Mouse (Mus musculus) CH12.LX (cell line): ENCODE results near the gene Zfp984. TPM values are rescaled to one million over a fixed set of nuclear protein-coding genes. Genes with fewer than 3 reads are reported as not detected.
"Not testable (repeated sequence)": the region's sequence is repeated elsewhere in the genome, so short reads cannot be mapped to it uniquely, and the experiment has no call there.

Source experiments
- DNase-seq: peaks from one replicate; pipeline ENCODE4 v3.0.0-alpha.2; 2013; ENCODE audit errors: extremely low read depth
- H3K27ac ChIP-seq: 2 replicates; pipeline ENCODE4 v1.5.1; 2012; ENCODE audit warnings: low read depth, mild to moderate bottlenecking, control low read depth, moderate library complexity; ENCODE audit not compliant: insufficient read depth
- H3K27me3 ChIP-seq: replicated peaks from 2 replicates; pipeline ENCODE3; 2012; ENCODE audit warnings: inconsistent platforms
- H3K36me3 ChIP-seq, 2 experiments: replicated peaks in 1 of 2; 2 replicates each; pipeline versions ENCODE3 to v1.6.1; 2012; ENCODE audit warnings: inconsistent platforms in 1 of 2, low read length in 1 of 2, mild to moderate bottlenecking in 1 of 2, mixed read lengths in 1 of 2, moderate library complexity in 1 of 2; ENCODE audit not compliant: control insufficient read depth in 1 of 2, insufficient read depth in 1 of 2
- H3K4me1 ChIP-seq, 2 experiments: 2 replicates each; pipeline ENCODE4 v1.6.1; 2012; ENCODE audit warnings: inconsistent platforms in 1 of 2, moderate library complexity in 1 of 2; ENCODE audit not compliant: insufficient read depth in 2 of 2, control insufficient read depth in 1 of 2
- H3K4me2 ChIP-seq: 2 replicates; pipeline ENCODE4 v1.6.1; 2012; ENCODE audit warnings: low read depth, mild to moderate bottlenecking, control low read depth; ENCODE audit not compliant: poor library complexity, insufficient read depth, severe bottlenecking
- H3K4me3 ChIP-seq, 3 experiments: fragments of 150-350 bp in 1 of 3; sonication (generic) in 1 of 3; replicated peaks in 1 of 3; 2 replicates each; pipeline versions ENCODE3 to v1.5.1; 2011 to 2012; ENCODE audit warnings: low read depth in 2 of 3, low read length in 2 of 3, mild to moderate bottlenecking in 2 of 3, moderate library complexity in 2 of 3, control low read depth in 1 of 3, improper control_type of control experiment in 1 of 3, inconsistent platforms in 1 of 3, mixed read lengths in 1 of 3; ENCODE audit not compliant: poor library complexity in 1 of 3
- H3K79me2 ChIP-seq: replicated peaks from 2 replicates; pipeline ENCODE4 v1.6.1; 2012; ENCODE audit warnings: mild to moderate bottlenecking, moderate library complexity; ENCODE audit not compliant: control insufficient read depth, poor library complexity, insufficient read depth, severe bottlenecking; ENCODE audit errors: extremely low read depth
- H3K9ac ChIP-seq: 2 replicates; pipeline ENCODE4 v1.6.1; 2012; ENCODE audit warnings: low read depth, mild to moderate bottlenecking, control low read depth, moderate library complexity; ENCODE audit not compliant: insufficient read depth
- H3K9me3 ChIP-seq: replicated peaks from 2 replicates; pipeline ENCODE3; 2012; ENCODE audit warnings: low read length, inconsistent platforms, mixed read lengths
- BHLHE40 ChIP-seq: IDR thresholded peaks from 2 replicates; pipeline ENCODE4 v1.6.1; 2011; ENCODE audit warnings: mild to moderate bottlenecking, low read depth, low read length, improper control_type of control experiment
- CHD2 ChIP-seq: IDR thresholded peaks from 2 replicates; pipeline ENCODE4 v1.6.1; 2011; ENCODE audit warnings: low read length, improper control_type of control experiment
- ELF1 ChIP-seq: IDR thresholded peaks from 2 replicates; pipeline ENCODE4 v1.6.1; 2014; ENCODE audit warnings: low read depth, mild to moderate bottlenecking, inconsistent platforms, low read length, improper control_type of control experiment
- EP300 ChIP-seq: IDR thresholded peaks from 2 replicates; pipeline ENCODE4 v1.6.1; 2011; ENCODE audit warnings: low read length, improper control_type of control experiment
- ETS1 ChIP-seq: conservative IDR thresholded peaks from 2 replicates; pipeline ENCODE4 v1.6.1; 2012; ENCODE audit warnings: low read depth, mild to moderate bottlenecking, inconsistent platforms, low read length, improper control_type of control experiment, moderate library complexity
- IRF4 ChIP-seq: IDR thresholded peaks from 2 replicates; pipeline ENCODE4 v1.6.1; 2014; ENCODE audit warnings: low read depth, mild to moderate bottlenecking, inconsistent platforms, low read length, improper control_type of control experiment
- JUN ChIP-seq: IDR thresholded peaks from 2 replicates; pipeline ENCODE4 v1.6.1; 2011; ENCODE audit warnings: low read depth, mild to moderate bottlenecking, low read length, improper control_type of control experiment, moderate library complexity; ENCODE audit not compliant: insufficient read depth
- MAX ChIP-seq: IDR thresholded peaks from 2 replicates; pipeline ENCODE4 v1.6.1; 2011; ENCODE audit warnings: low read length, improper control_type of control experiment
- MAZ ChIP-seq: IDR thresholded peaks from 2 replicates; pipeline ENCODE4 v1.6.1; 2012; ENCODE audit warnings: low read depth, mild to moderate bottlenecking, inconsistent platforms, low read length, improper control_type of control experiment, moderate library complexity
- MEF2A ChIP-seq: IDR thresholded peaks from 2 replicates; pipeline ENCODE4 v1.6.1; 2014; ENCODE audit warnings: low read depth, mild to moderate bottlenecking, inconsistent platforms, low read length, improper control_type of control experiment, borderline replicate concordance
- NRF1 ChIP-seq: IDR thresholded peaks from 2 replicates; pipeline ENCODE4 v1.6.1; 2014; ENCODE audit warnings: low read depth, mild to moderate bottlenecking, inconsistent platforms, low read length, improper control_type of control experiment, moderate library complexity
- POLR2A ChIP-seq: IDR thresholded peaks from 2 replicates; pipeline ENCODE4 v1.6.1; 2011; ENCODE audit warnings: low read depth, mild to moderate bottlenecking, improper control_type of control experiment, low read length
- POLR2AphosphoS2 ChIP-seq: IDR thresholded peaks from 2 replicates; pipeline ENCODE4 v1.6.1; 2011; ENCODE audit warnings: low read depth, low read length, improper control_type of control experiment
- RAD21 ChIP-seq: IDR thresholded peaks from 2 replicates; pipeline ENCODE4 v1.6.1; 2011; ENCODE audit warnings: low read depth, mild to moderate bottlenecking, low read length, improper control_type of control experiment, moderate library complexity
- RCOR1 ChIP-seq: conservative IDR thresholded peaks from 2 replicates; pipeline ENCODE4 v1.6.1; 2012; ENCODE audit warnings: low read depth, mild to moderate bottlenecking, inconsistent platforms, low read length, improper control_type of control experiment
- TBP ChIP-seq: conservative IDR thresholded peaks from 2 replicates; pipeline ENCODE4 v1.6.1; 2011; ENCODE audit warnings: low read depth, low read length, improper control_type of control experiment
- TCF12 ChIP-seq: IDR thresholded peaks from 2 replicates; pipeline ENCODE4 v1.6.1; 2014; ENCODE audit warnings: low read depth, mild to moderate bottlenecking, inconsistent platforms, low read length, improper control_type of control experiment
- USF2 ChIP-seq: conservative IDR thresholded peaks from 2 replicates; pipeline ENCODE4 v1.6.1; 2011; ENCODE audit warnings: low read depth, low read length, improper control_type of control experiment
- ZNF384 ChIP-seq: IDR thresholded peaks from 2 replicates; pipeline ENCODE4 v1.6.1; 2012; ENCODE audit warnings: low read depth, low read length, improper control_type of control experiment, inconsistent platforms
- dilution Hi-C: fragments of 300-500 bp; cut with MboI; formaldehyde crosslinking; loops from 2 replicates; pipeline ENCODE4 v1.14.3; 2020; ENCODE audit warnings: low sequenced_read_pairs; ENCODE audit not compliant: extremely low pct_unique_long_range_greater_than_20kb, extremely low pct_ligation_motif_present
- in situ Hi-C: fragments of 300-500 bp; cut with MboI; formaldehyde crosslinking; loops from 3 replicates; pipeline ENCODE4 v1.14.3; 2019; ENCODE audit warnings: low sequenced_read_pairs, low pct_ligation_motif_present, low pct_unique_long_range_greater_than_20kb, mixed read lengths
- polyA plus RNA-seq: library from polyadenylated mRNA; unstranded; fragments of >175 nt; gene quantifications from 2 replicates; pipeline ENCODE4 v1.2.1, GENCODE M21; 2012; ENCODE audit warnings: low read depth; ENCODE audit not compliant: insufficient read length
- total RNA-seq, 2 experiments: library from RNA; depleted of rRNA; stranded (reverse); fragments of 300-350 nt in 1 of 2; fragments of >200 nt in 1 of 2; gene quantifications; 2 replicates each; pipeline ENCODE4 v1.2.3; 2012 to 2014

The Zfp984 gene
- total and polyA plus RNA-seq, 3 experiments = 4.5 to 16.0 (median 6.8) TPM

GRCm38 (mm10) chr4:147813249-147813765 is 3.7 kb upstream of the Zfp984 start:
- in situ Hi-C loops (no loop called here), dilution Hi-C loops (no loop called here)
- Histone ChIP-seq H3K36me3 (no peaks in the 10 kb centered on the region), H3K27me3 (no peaks in the 10 kb centered on the region), H3K4me2 (no peak overlapping the region), H3K4me3 (no peak overlapping the region), H3K4me1 (peaks cover 0 to 5% of the 10 kb centered on the region in 2 experiments; a peak in 2 of 4 replicates), H3K9ac (no peak overlapping the region), H3K27ac (no peak overlapping the region), H3K79me2 (peaks cover 2% of the 10 kb centered on the region; the same call in 1 of the 2 replicates), H3K9me3 (peaks cover 3% of the 10 kb centered on the region)
- TF ChIP-seq TCF12 (no peak), RAD21 (no peak), RCOR1 (no peak), MAX (no peak), JUN (no peak), USF2 (no peak), NRF1 (no peak), ZNF384 (no peak), EP300 (no peak), IRF4 (no peak)
- no peak for DNase-seq

GRCm38 (mm10) chr4:147809966-147810304 is 347 bp upstream of the Zfp984 start:
- not testable (repeated sequence) for H3K4me3 ChIP-seq

GRCm38 (mm10) chr4:147808483-147808882 is 1.1 kb downstream of the Zfp984 start:
- peak; percentile 92 for DNase-seq
- H3K27me3 ChIP-seq, dilution Hi-C loops, in situ Hi-C loops, H3K9me3 ChIP-seq, H3K79me2 ChIP-seq: not testable (repeated sequence)
- Histone ChIP-seq H3K36me3 (peaks cover 6 to 15% of the 10 kb centered on the region in 2 experiments), H3K4me1 (peaks cover 0 to 11% of the 10 kb centered on the region in 2 experiments; a peak in 2 of 4 replicates), H3K4me3 (peak overlapping the region; percentile 47 to 97 (median 67)), H3K4me2 (peak overlapping the region; percentile 83), H3K9ac (peak overlapping the region; percentile 94; the same call in 1 of the 2 replicates), H3K27ac (peak overlapping the region; percentile 50; the same call in 1 of the 2 replicates)
- peak; percentile 96 for TF ChIP-seq MEF2A
- TF ChIP-seq ELF1 = 0 out of 2 replicates have a peak, but pooled peaks have one; percentile 33
- TF ChIP-seq TCF12 = peak; percentile 84
- peak; percentile 74; the same call in 1 of the 2 replicates for TF ChIP-seq IRF4
- TF ChIP-seq MAZ = peak; percentile 79
- TF ChIP-seq BHLHE40 = peak; percentile 50; the same call in 1 of the 2 replicates
- TF ChIP-seq CHD2 = peak; percentile 67
- TF ChIP-seq POLR2A = peak; percentile 44; the same call in 1 of the 2 replicates
- peak; percentile 95 for TF ChIP-seq ETS1
- TF ChIP-seq EP300 = peak; percentile 75
- peak; percentile 83 for TF ChIP-seq TBP
- TF ChIP-seq POLR2AphosphoS2 = 0 out of 2 replicates have a peak, but pooled peaks have one; percentile 44

More at GRCm38 (mm10) chr4:147809966-147810304, 347 bp upstream of the Zfp984 start:
- Histone ChIP-seq H3K4me2 (peak overlapping the region; percentile 12; the same call in 1 of the 2 replicates), H3K4me1 (peaks cover 0 to 11% of the 10 kb centered on the region in 2 experiments; a peak in 2 of 4 replicates)
- dilution Hi-C loops, H3K9ac ChIP-seq, DNase-seq, H3K79me2 ChIP-seq, H3K27ac ChIP-seq, H3K27me3 ChIP-seq, in situ Hi-C loops, H3K36me3 ChIP-seq, H3K9me3 ChIP-seq: not testable (repeated sequence)

- H3K27ac ChIP-seq, H3K4me2 ChIP-seq, H3K9ac ChIP-seq, in situ Hi-C loops, H3K27me3 ChIP-seq, H3K36me3 ChIP-seq, DNase-seq, H3K9me3 ChIP-seq, H3K4me3 ChIP-seq, dilution Hi-C loops, H3K4me1 ChIP-seq, H3K79me2 ChIP-seq: not testable (repeated sequence)
Observed at GRCm38 (mm10) chr4:147795308-147795707, 14.3 kb downstream of the Zfp984 start.
